Mouse (Mus musculus): Measurements from ENCODE around the gene Tbc1d23. TPM values are rescaled to one million over a fixed set of nuclear protein-coding genes. Genes with fewer than 3 reads are reported as not detected.
A peak's percentile ranks its signal among the peaks of the same experiment; 100 is the strongest.

Tbc1d23 gene
- total RNA-seq, 2 experiments from 2014 or later: 23.7 to 26.7 TPM

DNA sequence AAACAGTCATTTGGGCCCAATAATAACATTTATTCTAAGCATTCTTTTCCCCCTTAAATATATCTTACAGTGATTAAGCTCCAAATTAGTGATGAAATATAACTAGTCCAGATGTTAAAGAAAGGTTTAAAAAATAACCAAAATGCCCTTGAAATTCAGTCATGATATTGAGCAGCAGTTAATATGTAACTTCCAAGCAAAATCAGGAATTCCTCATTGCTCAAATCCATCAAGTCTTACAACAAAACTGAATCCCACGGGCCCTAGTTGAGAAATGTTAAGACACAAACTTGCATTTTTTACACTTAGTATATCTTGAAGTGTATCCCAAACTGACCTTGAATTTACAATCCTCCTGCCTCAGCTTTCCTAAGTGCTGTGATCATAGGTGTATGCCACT lies 67.6 kb downstream of the Tbc1d23 start:
- DNase-seq: no peak

DNA sequence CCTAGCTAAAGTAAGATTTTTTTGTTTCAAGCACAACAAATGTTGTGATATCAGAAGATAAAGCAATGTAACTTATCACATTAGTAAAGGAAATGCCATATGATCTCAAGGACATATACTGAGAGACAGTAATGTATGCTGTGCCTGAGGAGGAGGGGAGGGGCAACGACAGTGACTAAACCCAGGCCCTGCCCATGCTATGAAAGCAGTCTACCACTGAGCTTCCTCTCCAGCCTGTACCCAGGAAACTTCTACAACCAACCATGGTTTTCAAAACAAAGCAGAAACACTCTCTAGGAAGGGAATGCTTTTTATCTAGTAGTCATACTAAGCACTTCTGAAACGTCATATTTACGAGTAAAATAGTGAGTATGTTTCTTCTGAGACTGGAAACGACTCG lies 68.5 kb downstream of the Tbc1d23 start:
- DNase-seq: no peak

DNA sequence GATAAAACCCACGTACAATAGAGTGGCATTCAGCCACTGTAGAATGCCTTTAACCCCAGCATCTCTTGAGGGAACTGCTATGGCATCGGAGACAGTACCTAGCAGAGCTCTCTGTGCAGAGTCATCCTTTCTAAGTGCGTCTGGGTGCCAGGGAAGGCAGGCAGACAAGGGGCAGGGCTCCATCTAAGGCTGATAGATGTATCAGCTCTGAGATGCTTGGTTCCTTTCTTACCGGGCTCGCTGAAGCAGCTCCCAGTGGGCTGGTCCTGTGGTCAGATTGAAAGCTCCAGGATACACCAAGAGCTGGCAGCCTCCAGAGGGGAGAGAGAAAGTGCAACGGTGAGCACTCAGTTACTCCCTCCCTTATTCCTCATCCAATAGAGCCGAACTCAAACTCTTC lies 71.5 kb downstream of the Tbc1d23 start:
- no peak for DNase-seq

DNA sequence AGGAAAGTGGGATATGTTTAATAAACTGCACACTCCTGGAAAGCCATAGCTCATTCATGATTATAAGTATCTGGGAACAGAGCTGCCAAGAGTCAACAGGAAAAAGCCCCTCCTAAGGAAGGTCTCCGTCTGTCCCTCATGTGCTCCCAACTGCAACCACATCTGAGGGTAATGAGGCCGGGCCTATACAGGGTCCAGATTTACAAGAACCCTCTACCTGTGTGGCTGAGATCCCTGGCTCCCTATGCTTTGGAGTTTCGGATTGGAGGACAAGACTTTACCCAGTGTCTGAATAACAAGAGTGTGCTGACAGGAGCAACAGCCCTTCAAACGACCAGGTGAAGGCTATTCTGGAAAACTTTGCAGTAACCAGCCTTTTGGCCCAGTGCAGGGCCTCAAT lies 73.6 kb downstream of the Tbc1d23 start:
- no peak for DNase-seq

DNA sequence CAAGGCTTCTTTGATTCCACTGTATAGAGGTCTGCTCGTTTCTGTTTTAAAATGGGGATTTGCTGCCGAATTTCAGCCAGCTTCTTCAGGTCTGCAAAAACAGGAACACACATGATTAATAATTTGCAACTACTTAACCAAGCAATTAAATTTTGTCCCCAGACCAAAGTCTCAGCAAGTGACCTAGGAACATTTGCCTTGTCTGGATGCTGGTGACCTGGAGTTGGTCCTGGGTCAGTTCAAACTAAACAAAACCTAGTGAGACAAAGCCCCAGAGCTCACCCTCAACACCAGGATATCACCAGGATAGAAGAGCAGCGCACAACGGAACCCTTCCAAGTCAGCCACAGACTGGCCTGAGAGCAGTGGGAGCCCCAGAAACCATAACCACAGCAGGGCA lies 74.2 kb downstream of the Tbc1d23 start:
- no peak for DNase-seq

DNA sequence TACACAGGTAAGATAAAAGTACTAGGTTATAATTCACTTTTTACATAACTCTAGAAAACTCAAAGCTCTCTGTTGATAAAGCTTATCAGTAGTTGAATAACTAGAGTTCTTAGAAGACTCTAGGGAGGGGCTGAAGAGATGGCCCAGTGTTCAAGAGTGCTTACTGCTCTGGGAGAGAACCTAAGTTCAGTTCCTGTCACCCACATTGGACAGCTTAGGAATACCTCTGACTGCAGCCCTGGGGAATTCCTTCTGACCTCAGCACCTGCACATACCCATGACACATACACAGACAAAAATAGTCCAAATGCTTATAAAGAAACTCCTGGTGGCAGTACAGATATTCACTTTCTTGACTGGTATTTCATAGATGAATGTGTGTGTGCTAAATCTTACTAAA lies 75.4 kb downstream of the Tbc1d23 start:
- no peak for DNase-seq

DNA sequence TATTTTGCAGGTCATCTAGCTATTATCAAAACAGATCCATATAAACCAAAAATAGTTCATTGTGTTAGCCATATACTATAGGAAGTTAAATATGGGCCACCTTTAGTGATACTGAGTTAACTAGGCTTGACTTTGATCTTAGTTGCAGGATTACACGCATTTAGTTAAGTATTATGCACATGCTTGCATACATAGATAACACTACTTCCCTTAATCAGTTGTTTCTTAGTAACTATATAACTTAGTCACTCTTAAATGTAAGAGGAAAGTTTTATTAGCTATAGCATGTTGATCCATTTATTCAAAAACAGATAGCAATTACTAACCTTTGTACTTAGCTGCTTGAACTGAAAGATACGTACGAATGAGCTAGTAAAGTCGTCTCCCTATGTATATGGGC lies 79.9 kb downstream of the Tbc1d23 start:
- DNase-seq: no peak

DNA sequence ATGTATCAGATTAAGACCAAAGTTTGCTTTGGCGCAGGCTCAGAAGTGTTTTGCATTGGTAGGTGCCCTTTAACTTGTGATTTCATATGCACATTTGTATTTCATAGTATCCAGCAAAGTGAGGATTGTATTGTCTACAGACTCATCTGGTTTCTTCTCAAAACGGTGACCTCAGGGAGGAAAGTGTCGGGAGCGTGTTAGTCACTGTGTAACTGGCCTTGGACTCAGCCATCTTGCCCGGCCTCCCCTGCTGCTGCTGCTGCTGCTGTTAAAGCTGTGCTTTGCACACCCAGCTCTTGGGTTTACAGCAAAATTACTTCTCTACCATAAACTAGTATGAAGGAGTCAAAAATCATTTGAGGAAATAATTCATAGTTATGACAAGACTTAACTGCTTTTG lies 86.6 kb downstream of the Tbc1d23 start:
- no peak for DNase-seq

DNA sequence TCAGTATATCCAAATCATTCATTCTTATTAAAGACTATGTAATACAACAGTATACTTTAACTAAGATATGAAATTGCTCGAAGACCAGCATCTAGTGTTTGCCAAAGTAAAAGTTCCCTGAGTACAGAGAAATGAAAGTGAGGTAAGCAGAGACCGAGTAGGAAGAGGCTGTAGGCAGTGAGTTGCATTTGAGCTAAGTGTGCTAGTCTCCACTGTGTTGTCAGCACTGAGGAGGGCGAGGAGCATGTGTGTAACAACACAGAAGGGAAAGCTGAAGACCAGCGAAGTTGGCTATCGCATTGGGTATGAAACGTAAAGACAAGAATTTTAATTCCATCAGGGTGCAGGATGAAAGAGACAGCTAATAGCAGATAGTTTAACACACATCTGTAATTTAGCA lies 97.7 kb downstream of the Tbc1d23 start:
- no peak for DNase-seq

DNA sequence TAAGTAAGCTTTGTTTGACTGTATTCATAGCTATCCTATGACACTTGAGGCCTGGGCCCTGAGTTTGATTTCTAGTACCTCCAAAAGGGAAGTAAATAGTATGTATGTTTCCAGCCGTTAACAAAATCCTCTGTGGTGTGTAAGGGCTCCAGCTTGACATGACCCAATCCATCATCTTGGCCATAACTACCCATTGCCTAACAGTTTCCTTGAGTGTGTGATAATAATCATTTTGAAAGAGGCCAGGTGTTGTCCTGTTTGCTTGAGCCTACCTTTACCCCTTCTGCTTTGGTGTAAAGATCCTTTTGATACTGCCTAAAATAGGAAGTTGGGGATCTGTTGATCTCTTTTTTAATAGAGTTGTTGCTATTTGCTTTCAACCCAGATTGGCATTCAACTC lies 99.0 kb downstream of the Tbc1d23 start:
- DNase-seq: no peak

DNA sequence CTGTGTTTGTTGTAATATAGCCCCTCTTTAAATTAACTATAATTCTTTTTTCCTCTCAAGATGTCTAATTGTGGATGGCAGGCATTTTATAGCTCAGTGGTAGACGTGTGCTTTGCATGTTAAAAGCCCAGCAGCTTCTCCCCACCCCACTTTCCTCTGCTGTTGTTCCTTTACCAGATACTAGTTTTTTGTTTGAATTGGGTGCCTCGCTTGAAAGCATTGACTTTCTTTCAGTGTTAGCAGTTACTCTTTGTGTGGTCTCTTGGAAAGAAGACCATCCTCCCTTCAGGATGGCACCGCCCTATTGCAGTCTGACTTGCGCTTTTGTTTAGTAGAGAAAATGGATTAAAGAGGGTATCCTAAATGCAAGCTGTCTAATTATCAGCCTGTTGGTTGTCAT lies 99.8 kb downstream of the Tbc1d23 start:
- DNase-seq: no peak

DNA sequence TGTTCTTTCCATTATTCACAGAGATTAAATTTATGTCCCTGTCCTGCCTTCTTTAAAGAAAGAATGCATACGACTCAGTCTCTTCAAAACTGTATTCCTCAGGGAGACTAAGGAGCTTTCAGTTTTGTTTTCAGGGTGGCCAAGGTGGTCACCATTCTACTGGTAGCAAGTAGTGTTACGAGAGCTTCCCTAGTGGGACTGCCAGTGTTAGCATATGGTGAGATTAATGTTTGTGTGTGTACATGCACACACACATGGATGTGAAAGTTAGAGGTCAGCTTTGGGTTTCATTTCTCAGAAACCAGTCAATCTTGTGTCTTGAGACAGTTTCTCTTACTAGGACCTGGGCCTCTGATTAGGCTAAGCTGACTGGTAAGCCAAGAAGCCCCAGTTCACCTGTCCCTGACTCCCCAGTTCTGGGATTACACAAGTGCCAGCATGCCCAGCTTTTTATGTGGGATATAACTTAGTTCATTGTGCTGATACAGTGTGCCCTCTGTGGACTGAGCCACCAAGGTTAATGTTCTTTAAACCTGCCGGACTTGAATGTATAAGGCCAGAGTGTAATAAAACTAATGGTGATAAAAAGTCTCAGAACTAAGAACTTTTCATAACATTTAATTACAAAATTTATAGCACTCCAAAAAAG lies 100.4 kb downstream of the Tbc1d23 start:
- DNase-seq: no peak

DNA sequence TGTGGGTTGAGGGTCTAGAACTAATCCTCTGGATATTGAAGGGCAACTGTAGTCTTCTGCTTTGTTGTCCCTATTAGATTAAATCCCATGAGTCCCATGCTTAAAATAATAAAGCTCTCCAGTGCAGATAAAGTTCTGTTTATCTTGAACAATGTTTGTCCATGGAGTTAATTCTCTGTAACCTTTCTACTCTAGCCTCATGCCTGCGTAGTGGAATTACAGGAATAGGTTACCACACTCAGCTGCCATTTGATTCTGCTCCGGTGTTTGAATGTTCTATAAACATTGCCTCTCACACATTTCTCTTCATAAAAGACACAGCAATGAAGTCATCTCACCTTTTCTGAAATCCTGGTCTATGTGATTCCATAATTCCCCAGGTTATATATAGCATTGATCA lies 103.5 kb downstream of the Tbc1d23 start:
- no peak for DNase-seq

DNA sequence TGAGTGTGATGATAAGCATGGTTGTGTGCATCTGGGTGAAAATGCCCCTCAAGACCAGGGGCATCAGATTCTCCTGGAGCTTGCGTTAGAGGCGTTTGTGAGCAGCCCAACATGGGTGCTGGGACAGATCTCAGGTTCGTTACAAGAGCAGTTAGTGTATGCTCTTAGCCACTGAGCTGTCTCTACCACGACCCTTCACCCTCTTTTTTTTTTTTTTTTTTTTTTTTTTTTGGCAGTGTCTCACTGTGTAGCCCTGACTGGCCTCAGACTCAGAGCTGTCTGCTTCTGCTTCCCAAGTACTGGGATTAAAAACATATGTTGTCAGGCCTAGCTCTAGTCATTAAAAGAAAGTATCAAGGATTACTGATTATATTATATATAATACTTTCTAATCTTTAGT lies 105.0 kb downstream of the Tbc1d23 start:
- DNase-seq: no peak

DNA sequence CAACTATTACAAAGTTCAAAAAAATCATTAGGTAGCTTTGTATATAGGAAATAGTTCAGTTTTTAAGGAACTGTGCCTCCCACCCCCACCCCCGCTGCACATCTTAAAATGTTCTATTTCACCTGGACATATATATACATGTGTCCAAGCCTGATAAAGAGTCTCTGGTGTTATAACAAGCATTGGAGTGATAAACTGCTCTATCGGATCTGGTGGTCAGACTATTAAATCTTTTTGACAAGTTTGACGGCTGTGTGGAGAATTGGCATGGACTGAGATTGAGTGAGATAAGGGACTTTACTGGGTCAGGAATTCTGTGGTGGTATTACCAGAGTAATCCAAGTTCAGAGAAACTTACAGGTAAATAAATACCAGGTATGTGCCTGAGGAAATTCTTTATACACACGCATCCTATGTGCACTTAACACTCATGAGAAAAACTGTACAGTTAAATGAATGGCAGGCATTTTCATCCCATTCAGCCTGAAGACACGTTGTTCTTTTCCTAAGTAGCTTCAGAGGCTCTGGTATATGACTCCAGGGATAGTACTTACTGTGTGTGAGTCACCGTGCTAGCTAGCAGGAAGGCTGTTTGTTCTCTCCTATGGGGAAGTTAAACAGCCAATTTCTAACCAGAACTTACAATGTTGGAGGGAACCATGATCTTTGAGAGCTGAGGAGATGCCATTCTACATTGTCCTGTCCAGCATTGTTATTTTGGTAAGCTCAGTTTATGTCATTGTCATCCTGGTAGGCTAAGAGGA lies 108.4 kb downstream of the Tbc1d23 start:
- DNase-seq: no peak

DNA sequence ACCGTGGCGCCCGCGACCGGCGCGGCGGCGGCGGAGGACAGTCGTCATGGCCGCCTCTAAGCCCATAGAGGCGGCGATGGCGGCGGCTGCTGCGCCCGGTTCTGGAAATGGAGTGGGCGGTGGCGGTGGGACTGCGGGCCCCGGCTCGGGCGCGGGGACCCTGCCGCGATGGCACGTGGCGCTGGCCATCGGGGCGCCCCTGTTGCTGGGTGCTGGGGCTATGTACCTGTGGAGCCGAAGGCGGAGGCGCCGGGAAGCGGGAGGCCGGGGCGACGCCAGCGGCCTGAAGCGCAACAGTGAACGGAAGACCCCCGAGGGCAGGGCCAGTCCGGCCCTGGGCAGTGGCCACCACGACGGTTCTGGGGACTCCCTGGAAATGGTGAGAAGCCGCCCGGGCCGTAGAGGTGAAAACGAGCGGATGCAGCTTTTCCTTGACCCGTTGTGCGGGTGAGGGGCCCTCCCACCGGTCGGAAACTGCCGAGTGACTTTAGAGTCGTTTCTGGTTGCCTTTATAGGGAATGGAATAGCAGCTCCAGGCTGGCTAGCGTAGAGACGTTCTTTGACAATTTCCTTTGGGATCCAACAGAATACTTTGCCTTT lies 109.4 kb downstream of the Tbc1d23 start:
- peak in 1 of 2 experiments; percentile 28 for DNase-seq

DNA sequence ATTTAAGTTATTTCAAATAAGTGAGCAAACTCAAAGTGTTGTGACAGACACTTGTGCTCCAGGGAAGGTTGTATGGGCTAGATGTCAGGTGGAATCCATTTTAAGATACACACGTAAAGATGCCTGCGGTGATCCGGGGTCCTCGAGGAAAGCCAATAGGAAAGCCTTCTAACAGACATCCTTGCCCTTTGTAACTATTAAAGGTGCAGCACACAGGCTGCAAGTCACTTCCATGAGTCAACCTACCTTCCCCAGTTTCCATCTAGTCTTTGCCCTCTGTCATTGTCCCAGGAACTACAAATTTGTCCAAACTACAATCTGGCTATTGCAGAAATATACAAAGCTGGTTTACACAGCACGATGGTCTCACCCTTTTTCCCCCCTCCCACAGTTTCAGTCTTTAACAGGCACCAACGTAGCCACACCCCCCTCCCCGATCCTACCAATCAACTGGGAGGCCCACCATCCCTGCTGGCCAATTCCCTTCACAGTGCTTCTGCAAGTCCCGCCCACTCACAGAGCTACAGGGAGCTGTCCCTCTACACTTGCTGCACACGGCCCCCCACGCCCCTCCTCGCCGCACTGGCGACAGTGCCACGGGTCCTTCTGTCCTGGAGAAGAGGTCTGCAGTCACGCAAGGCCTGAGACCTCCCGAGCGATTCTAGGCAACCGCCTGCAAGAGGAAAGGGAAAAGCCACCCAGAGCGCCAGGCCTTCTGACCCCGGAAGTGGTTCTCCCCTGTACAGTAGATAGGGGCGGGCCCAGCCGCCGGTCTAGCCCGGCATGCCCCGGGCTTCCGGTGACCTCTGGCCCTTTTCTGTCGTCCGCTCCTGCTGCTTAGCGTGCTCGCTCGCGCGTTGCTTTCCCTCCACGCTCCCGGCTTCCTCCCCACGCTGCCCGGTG lies 110.1 kb downstream of the Tbc1d23 start, which contains the start of gene Tomm70a:
TSS of gene Tomm70a (plus strand) at position 791 of the 903 bp plus-strand sequence.
- DNase-seq: peak; percentile 96

Other genes starting within 250 kb of the Tbc1d23 start
- gene Tmem45a2, start 160.1 kb downstream of the Tbc1d23 start, total RNA-seq (2021): not detected
- 10 to 100 TPM; 41.7 to 45.8 TPM for gene Tomm70a, start 109.8 kb downstream of the Tbc1d23 start, total RNA-seq (2021)
- 10 to 100 TPM; 29.3 to 32.5 TPM for gene Nit2, start 64.2 kb downstream of the Tbc1d23 start, total RNA-seq (2021)
- not detected for gene Tmem30c, start 61.4 kb upstream of the Tbc1d23 start, total RNA-seq (2021)
- 10 to 100 TPM; 26.0 to 34.6 TPM for gene Filip1l, start 121.6 kb upstream of the Tbc1d23 start, total RNA-seq (2021)